Mouse (Mus musculus) embryo, embryonic 11 days (tissue): ENCODE data around the gene Psd.

Experiments
- DNase-seq: peaks from one replicate; pipeline ENCODE4 v3.0.0-alpha.2; 2015

Gene Psd

GRCm38 (mm10) chr19:46326756-46327305 lies at the start of gene Psd:
Gene Psd, minus strand, starts transcription at chr19:46327156.
- peak; percentile 74 for DNase-seq

GRCm38 (mm10) chr19:46375891-46376290 lies 48.9 kb upstream of the Psd start:
- DNase-seq: no peak

GRCm38 (mm10) chr19:46375489-46375888 lies 48.5 kb upstream of the Psd start:
- DNase-seq: no peak

- no peak for DNase-seq
Observed at GRCm38 (mm10) chr19:46374477-46375088, 47.6 kb upstream of the Psd start.

- DNase-seq: peak; percentile 76
Observed at GRCm38 (mm10) chr19:46369204-46369603, 42.2 kb upstream of the Psd start.

GRCm38 (mm10) chr19:46367798-46368590 lies 41.0 kb upstream of the Psd start:
- no peak for DNase-seq

GRCm38 (mm10) chr19:46363294-46364009 lies 36.5 kb upstream of the Psd start:
- no peak for DNase-seq

GRCm38 (mm10) chr19:46362104-46362503 lies 35.1 kb upstream of the Psd start:
- DNase-seq: no peak

- DNase-seq: no peak
Observed at GRCm38 (mm10) chr19:46358381-46358780, 31.4 kb upstream of the Psd start.

GRCm38 (mm10) chr19:46357344-46358280 lies 30.7 kb upstream of the Psd start:
- no peak for DNase-seq

- DNase-seq: peak; percentile 94
Observed at GRCm38 (mm10) chr19:46356701-46357138, 29.8 kb upstream of the Psd start.

- no peak for DNase-seq
Observed at GRCm38 (mm10) chr19:46350168-46350932, 23.4 kb upstream of the Psd start, which contains the start of gene 2310034G01Rik. Gene 2310034G01Rik, minus strand, starts transcription at chr19:46350302.

- DNase-seq: no peak
Observed at GRCm38 (mm10) chr19:46349550-46349949, 22.6 kb upstream of the Psd start.

GRCm38 (mm10) chr19:46348761-46349458 lies 22.0 kb upstream of the Psd start:
- peak; percentile 89 for DNase-seq

GRCm38 (mm10) chr19:46347936-46348668 lies 21.1 kb upstream of the Psd start:
- peak; percentile 36 for DNase-seq

- no peak for DNase-seq
Observed at GRCm38 (mm10) chr19:46347146-46347545, 20.2 kb upstream of the Psd start.

- DNase-seq: no peak
Observed at GRCm38 (mm10) chr19:46344710-46345419, 17.9 kb upstream of the Psd start.

GRCm38 (mm10) chr19:46339287-46339971 lies 12.5 kb upstream of the Psd start:
- no peak for DNase-seq

GRCm38 (mm10) chr19:46338942-46339286 lies 12.0 kb upstream of the Psd start:
- no peak for DNase-seq
